Mouse (Mus musculus) layer of hippocampus, postnatal 10 days (tissue): ENCODE measurements at regions not wholly inside any gene's neighbourhood (a gene's known extent, or its start where the extent isn't known, plus 50 kb on each side); places are given as distances from the start of the nearest gene placed in this dataset.
"Not testable (repeated sequence)": the region's sequence is repeated elsewhere in the genome, so short reads cannot be mapped to it uniquely, and the experiment has no call there.

Experiments used
- DNase-seq, 2 experiments: peaks; one replicate each; pipeline ENCODE4 v3.0.0; 2021; ENCODE audit warnings: low spot score in 2 of 2

DNA sequence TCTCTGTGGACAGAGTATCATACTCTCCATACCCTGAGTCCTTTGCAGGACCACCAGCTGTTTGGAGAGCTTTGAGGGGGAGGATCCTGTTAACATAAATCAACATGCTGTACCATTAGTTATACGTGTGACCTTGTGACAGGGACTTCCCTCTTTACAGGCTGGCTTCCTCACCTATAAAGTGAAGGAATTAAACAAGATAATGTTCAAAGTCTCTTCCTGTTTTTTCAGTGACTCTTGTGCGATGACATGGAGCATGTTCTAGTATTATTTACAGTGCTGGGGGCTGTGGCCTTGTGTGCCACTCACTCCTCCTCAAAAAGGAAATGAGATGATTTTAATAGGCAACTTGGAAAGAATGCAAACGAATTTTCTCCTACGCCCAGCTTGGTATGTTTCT, 182.1 kb upstream of the Meox2 start:
- DNase-seq, result no peak

DNA sequence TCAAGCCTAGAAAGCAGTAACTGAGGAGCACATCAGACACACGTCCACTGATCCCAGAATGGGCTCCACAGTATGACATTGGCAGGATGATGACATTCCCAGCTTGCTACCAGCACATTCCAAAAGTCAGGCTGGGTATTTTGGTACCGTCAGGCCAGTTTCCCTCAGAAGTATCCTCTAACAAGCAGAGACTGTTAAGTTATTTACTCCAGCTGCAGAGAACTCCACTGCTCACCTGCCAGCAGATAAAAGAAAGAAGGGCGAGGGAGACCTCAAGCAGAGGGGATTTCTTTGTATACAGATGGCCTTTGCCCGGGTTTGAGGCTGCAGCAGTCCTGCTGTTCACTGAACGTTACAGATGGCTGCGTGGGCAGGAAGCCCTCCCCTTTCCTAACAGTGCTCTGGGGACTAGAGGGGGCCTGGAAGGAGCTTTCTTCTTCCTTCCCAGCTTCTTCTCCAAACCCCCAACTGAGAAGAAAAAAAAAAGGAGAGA, 175.2 kb upstream of the Meox2 start:
- no peak for DNase-seq

DNA sequence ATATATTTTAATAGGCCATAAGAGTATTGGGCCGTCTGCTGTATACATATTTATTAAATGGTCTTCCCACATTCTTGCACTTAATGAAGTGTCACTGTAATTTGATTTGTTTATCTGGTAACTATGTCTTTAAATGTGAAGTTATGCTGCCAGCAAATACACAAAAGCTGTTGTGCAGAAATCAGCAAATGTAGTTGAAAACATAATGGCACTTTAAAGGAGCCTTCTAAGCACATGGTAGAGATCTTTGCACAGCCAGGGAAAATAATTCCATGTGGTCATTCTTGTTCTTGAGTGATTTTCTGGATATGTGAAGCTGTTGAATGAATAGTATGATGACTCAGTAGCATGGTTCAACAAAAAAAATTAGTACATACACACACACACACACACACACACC, 164.4 kb upstream of the Meox2 start:
- no peak for DNase-seq

DNA sequence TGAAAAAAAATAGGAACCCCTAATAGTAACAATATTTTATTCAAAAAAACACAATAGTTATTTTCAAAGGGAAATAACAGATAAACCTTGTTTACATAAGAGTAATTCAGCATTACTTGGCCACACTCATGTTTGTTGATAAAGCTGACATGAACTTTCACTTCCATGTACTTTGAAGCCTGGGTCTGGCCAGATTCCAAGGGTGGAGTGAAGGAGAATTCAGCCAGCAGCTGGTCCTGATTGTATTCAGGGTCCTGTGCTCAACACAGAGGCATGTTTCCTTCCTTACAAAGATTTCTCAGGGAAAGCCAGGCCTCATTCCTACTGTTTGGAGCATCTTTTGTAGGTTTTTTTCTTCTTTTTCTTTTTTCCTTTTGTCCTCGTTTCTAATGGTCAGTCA, 162.4 kb upstream of the Meox2 start:
- DNase-seq, result no peak

DNA sequence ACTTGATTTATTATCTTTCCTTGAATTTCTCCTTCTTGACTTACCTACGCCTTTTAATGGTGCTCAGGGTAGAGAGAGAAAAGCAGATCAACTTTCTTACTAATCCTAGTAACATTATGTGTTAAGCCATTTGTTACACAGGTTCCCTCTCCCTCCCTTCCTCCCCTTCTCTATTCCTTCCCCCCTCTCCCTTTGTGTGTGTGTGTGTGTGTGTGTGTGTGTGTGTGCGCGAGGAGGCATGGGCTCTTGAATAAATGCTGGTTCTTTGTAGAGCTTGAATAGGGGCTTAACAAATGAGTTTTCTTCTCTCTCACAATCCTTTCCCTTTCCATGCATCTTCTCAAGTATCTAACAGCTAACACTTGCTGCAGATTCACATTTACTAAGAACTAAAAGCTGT, 160.4 kb upstream of the Meox2 start:
- no peak for DNase-seq

DNA sequence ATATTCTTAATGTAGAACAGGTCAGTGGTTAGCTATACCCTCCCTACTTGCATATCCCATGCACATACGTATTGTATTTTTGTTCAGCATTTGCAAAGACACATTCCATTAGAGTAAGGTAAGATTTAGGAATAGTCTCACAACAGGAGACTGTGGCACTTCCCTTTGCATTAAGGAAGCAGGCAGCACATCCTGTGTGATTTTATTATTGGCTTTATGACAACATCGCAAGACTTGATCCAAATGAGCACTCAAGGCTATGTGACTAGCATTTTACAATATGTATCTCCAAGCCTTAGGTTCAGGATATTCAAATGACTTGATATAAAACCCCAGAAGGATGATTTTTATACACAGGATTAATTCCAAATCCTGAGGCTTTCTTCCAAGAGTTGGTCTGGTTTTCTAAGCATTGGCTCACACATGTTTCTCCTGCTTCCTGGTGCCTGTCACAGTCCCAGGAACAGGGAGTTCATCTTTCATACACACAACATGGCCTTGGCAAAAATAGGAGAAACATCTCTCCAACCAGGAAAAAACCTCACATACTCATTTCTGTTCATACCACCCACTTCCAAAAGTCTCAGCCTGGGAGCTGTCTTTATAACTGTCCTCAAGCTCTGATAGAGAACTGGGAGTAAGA, 159.1 kb upstream of the Meox2 start:
- DNase-seq, result no peak

DNA sequence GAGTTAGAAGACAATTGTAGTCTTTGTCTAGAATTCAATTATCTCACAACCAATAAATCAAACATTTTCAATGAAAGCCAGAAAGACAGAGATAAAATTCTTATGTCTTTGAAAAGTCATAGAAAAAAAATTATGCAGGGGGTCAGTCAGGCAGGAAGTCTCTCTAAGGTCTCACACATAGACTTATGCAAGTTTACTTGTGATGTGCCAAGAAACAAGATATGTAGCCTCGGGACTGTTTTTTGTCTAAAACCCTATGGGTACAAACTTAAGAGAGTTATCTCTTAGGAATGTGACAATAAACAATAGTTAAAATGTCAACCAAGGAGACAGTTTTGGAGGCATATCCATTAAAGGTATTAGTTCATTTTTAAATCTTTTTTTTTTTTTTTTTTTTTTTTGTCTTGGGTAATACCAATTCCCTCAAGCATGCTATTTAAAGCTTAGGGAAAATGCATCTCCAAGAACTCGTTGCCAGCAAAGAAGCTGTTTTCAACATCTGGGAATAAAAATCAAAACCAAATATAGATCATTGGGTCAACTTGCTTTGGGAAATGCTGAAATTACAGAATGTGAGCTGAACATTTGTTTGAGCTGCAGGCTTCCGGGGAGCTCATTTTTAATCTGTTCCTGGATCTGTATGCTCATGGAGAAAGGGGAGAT, 133.8 kb upstream of the Meox2 start:
- DNase-seq, result no peak

DNA sequence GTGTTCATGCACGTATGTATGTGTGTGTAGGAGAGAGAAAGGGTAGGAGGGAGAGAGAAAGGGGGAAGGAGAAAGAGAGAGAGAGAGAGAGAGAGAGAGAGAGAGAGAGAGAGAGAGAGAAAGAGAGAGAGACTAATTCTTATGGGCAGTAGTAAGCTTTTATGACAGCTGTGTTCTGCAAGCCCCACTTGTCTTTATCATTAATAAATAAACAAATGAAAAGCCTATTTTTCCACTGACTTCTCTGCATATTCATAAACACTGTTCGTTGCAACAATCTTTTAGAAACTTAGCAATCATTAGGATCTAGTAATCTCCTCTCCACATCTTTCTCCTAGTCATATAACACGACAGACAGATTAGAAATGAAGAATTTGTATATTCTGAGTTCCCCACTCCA, 131.2 kb upstream of the Meox2 start:
- DNase-seq, result no peak

DNA sequence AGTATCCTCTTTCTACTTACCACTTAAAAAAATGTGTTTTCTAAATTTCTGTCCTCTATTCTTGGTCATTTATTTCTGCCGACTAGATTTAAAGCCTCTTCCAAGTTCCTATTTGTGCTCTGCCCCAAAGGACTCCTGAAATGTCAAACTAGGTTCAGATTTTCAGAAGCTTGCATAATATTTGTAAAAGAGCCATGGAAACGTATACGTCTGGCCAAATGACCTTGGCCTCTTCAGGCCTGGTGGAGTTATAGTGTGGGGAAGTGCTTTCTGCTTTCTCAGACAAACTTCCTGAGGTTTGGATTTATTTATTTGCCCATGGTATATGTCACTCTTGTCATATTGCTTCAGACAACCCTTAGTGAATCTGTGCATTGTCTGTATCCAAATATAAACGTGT, 117.2 kb upstream of the Meox2 start:
- DNase-seq, result no peak

DNA sequence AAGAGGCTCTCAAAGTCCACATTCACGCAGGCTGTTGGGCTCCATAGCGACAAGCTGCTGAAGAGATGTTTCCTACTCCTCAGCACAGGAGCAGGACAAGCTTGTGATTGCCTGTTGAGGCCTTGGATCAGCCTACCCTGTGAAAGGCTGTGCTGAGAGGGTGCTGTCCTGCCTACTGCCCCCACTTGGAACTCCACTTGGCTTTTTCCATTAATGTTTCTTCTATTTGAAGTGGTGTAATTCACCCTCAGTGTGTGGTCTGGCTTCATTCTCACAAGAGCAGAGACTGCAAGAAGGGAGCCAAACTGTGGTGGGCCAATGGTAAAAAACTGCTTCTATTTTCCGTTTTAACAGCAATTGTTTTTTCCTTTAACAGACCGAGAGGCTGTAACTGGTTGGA, 116.4 kb upstream of the Meox2 start:
- DNase-seq, result no peak

DNA sequence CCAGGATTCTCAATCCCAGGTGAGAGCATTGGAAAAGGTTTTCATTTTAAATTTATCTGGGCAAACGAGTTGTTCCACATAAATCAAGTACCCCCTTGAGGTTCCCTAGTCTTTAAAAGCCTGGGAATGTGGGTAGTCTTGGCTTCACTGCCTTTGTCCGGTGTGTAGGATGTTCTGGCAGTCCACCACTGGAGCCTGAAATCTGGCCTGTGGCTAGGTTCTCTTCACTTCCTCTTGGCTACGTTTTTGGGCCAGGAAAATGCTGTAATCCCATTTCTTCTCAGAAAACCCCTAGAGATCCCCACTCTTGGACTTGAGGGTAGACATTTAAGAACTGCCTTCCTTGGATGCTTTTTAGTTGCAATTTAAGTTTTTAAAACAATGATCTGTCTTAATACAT, 106.9 kb upstream of the Meox2 start:
- DNase-seq, result no peak

DNA sequence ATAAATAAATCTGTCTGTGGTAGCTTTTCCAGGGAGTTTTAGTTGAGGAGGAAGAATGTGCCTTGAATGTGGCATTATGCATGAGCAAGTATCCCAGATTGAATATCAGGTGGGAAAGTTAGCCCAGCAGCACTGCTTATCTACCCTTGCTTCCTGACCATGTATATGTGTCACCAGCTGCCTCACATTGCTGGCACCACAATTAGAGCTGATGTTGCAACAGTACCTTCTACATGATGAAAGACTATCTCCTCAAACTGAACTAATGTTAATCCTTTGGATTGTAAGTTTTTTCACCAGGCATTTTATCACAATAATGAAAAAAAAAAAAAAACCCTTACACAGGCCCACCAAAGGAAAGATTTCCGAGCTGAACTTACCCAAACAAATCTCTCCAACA, 103.1 kb upstream of the Meox2 start:
- no peak for DNase-seq

DNA sequence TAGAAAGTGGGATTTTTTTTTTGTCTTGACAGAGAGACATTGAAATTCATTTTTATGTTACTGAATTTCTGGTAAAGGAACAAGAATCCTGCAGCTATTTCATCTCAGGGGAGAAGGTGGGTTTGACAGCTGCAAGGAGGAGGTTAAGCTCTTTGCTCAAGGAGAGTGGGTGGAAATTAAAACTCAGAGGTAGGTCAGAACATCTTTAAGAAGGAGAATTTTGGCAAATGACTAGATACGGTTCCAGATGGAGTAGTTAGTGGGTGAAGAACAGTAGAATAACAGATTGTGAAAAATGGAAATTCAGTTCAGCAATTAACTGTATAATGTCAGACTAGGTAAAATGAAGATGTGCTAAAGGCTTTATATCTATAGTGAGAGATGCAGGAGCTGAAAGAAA, 98.0 kb upstream of the Meox2 start:
- no peak for DNase-seq

DNA sequence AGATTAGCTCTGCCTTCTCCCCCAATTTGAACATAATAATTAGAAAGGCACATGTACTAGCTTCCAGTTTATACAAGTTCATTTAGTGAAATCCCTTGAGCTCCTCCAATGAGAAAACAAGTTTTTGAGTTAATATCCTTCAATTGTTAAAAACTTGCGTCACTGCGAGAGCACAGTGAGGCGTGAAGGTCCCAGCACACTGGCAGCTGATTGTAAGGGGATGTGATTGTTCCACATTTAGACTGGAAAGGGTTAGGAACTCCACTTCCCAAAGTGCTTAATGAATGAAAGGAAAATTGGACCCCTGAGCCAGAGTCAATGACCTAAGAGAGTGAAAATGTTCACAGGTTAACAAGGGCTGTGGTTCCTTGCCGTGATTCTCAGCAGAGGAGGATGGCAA, 93.9 kb upstream of the Meox2 start:
- no peak for DNase-seq

DNA sequence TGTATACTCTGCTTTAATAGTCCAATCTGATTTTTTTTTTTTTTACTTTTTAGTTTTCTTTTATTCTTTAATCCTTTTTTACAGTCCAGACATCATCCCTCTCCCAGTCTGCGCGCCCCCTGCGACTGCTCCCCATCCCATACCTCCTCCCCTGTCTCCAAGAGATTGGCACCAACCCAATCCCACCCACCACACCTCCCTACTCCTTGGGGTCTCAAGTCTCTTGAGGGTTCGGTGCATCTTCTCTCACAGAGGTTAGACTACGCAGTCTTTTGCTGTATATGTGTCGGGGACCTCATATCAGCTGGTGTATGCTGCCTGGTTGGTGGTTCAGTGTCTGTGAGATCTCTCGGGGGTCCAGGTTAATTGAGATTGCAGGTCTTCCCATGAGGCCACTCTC, 93.4 kb upstream of the Meox2 start:
- DNase-seq, result not testable (repeated sequence)

DNA sequence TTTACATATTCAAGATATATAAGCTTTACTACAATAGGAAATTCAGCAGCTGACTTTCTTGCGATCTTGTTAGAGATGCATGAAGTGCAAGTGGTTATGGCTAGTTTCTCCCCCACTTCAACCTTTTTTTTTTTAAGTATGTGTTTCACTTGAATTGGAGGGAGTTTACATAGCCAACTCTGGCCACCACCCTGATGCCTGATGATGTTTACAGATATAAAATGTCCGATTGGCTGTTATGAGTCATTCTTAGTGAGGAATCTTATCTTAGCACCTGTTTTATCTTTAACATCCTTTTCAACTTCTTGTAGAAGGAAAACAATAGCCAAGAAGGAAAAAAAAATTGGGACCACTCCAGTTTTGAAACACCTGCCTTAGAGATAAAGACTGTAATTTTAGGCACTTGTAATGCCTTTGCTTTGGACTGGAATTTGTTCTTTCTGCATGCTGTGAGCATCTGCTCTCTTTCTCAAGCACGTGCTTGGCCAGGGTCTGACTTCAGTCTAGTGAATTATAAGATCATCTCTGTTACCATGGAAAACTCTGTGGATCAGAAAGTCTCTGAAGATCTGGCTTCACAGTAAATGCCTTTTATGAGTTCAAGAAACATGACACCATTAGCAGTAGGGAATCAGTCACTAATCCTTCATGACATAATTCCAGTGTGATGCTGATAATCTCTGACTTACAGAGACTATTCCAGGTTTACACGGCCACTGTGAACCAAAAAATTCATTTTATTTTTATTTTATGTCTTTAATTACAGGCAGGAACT, 92.7 kb upstream of the Meox2 start:
- DNase-seq, result no peak

DNA sequence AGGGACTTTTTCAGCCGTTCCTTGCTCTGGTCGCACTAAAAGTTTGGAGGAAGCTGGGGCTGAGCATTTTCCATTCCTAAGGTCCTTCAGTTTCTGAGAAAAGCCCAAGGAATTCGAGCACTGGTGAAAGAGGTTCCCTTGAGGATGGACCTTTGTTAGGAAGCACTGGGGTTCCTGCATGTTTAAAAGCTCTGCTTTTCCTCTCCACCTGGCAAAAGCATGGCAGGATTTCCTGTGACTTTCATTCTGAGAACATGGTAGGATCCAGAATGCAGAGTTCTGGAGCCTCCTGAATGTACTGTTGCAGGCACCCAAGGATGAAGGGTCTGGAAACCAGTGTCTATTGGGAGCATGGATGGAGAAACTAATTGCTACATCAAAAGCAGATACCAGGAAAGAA, 61.1 kb upstream of the Meox2 start:
- DNase-seq, result no peak

DNA sequence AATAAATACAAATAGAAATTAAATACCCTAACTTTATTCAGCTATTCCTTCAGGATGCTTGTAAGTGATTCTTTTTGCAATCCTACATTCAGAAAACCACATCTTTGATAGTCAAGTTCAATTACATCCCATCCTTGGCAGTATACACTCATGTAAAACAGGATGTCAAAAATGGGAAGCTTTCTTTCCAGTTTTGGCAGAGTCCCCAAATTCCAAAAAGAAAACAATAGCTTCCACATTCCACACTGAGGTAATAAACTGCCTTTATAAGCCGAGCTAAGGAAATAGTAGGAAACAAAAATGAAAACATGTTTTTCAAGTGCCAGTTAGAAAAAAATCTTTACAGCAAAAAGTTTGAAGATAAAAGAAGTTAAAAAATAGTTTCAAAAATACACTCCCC, 57.7 kb upstream of the Meox2 start:
- DNase-seq, result no peak

DNA sequence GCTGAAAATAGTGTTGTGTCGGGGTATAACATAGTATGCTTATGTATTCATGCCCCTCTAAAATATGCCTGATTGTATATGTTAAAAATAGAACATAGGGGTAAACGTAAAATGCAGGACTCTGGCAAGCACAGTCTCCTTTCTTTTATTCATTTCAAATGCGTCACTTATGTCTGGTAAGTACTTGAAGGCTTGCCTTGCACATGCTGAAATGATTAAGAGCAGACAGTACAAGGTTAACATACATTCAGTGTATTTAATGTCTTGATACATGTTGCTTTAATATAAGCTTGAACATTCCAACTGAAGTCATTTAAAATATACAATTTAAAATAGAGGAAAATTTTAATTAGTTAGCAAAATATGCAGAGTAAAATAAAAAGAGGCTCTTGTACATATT, 50.9 kb upstream of the Meox2 start:
- DNase-seq, result no peak
